Mouse (Mus musculus) embryonic facial prominence, embryonic 11.5 days (tissue): ENCODE measurements around the gene Gm20422. TPM values are rescaled to one million over a fixed set of nuclear protein-coding genes. Genes with fewer than 3 reads are reported as not detected.
A peak's percentile ranks its signal among the peaks of the same experiment; 100 is the strongest.

Source experiments
- ATAC-seq: fragments of 200-750 bp; cut with Nextera tagmentation; replicated peaks from 2 replicates; pipeline ENCODE4 v1.8.0; 2017; ENCODE audit warnings: low read depth; ENCODE audit not compliant: insufficient number of reproducible peaks, low FRiP score, low TSS enrichment
- DNase-seq: peaks from one replicate; pipeline ENCODE4 v3.0.0-alpha.2; 2015; ENCODE audit warnings: low spot score
- H3K27ac ChIP-seq: fragments of 300-500 bp; sonication (generic); replicated peaks from 2 replicates; pipeline ENCODE4 v1.5.1; 2014; ENCODE audit warnings: mild to moderate bottlenecking, low read depth, low read length, control low read depth
- H3K27me3 ChIP-seq: fragments of 300-500 bp; sonication (generic); 2 replicates; pipeline ENCODE4 v1.6.1; 2014; ENCODE audit warnings: mild to moderate bottlenecking, low read length, moderate library complexity, mixed read lengths; ENCODE audit not compliant: control insufficient read depth, insufficient read depth
- H3K36me3 ChIP-seq: fragments of 300-500 bp; sonication (generic); replicated peaks from 2 replicates; pipeline ENCODE4 v1.6.1; 2014; ENCODE audit warnings: low read depth, mild to moderate bottlenecking, low read length, moderate library complexity, mixed read lengths; ENCODE audit not compliant: control insufficient read depth, insufficient read depth
- H3K4me1 ChIP-seq: fragments of 300-500 bp; sonication (generic); 2 replicates; pipeline ENCODE4 v1.6.1; 2014; ENCODE audit warnings: low read length, mixed read lengths; ENCODE audit not compliant: control insufficient read depth, insufficient read depth
- H3K4me2 ChIP-seq: fragments of 300-500 bp; sonication (generic); 2 replicates; pipeline ENCODE4 v1.6.1; 2014; ENCODE audit warnings: low read depth, mild to moderate bottlenecking, control low read depth, low read length, moderate library complexity
- H3K4me3 ChIP-seq: fragments of 300-500 bp; sonication (generic); 2 replicates; pipeline ENCODE4 v1.5.1; 2014; ENCODE audit warnings: low read depth, low read length, control low read depth
- H3K9ac ChIP-seq: fragments of 300-500 bp; sonication (generic); replicated peaks from 2 replicates; pipeline ENCODE4 v1.6.1; 2014; ENCODE audit warnings: mild to moderate bottlenecking, control low read depth, low read length
- H3K9me3 ChIP-seq: fragments of 300-500 bp; sonication (generic); replicated peaks from 2 replicates; pipeline ENCODE4 v1.6.1; 2016; ENCODE audit warnings: mild to moderate bottlenecking, low read length, inconsistent platforms, mixed read lengths; ENCODE audit not compliant: control insufficient read depth
- WGBS: fragments of 180-500 bp; shearing (Covaris S2); extraction: QIAGEN DNeasy Blood & Tissue Kit; methylation state at CpG from one replicate; pipeline ENCODE4 v1.1.7; 2014; 5-methylcytosine and 5-hydroxymethylcytosine counted together
- polyA plus RNA-seq: library from polyadenylated mRNA; unstranded; fragments of >200 nt; fragmentation: Nextera tagmentation; extraction: Ambion mirVana; gene quantifications from 2 replicates; pipeline ENCODE4 v1.2.1, GENCODE M21; 2014

The Gm20422 gene
- polyA plus RNA-seq, 1 experiment from 2014 or later = not detected

DNA sequence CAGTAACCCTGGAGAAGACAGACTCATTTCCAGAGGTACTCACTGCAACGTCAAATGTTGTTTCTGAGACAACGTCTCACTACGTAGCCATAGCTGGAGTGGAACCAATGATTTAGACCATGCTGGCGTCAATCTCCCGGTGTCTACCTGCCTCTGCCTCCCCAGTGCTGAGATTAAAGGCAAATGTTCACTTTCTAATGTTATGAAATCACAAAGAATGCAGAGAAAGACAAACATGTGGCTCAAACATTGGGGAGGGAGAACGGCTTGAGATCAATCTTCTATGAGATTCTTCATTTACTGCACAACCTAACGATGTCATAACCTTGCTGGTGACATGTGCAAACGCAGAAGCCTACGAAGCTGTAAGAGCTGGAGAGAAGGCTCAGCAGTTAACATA, 3.5 kb downstream of the Gm20422 start:
- Histone ChIP-seq H3K27me3 (no peaks in the 10 kb centered on the region), H3K9me3 (no peaks in the 10 kb centered on the region), H3K4me3 (no peak overlapping the region), H3K4me1 (no peaks in the 10 kb centered on the region), H3K27ac (no peak overlapping the region), H3K36me3 (peaks cover 13% of the 10 kb centered on the region), H3K9ac (no peak overlapping the region; the same call in 1 of the 2 replicates), H3K4me2 (no peak overlapping the region)
- no peak for DNase-seq
- 95% methylated on average over 9 of the region's 9 CpGs for WGBS
- ATAC-seq = no peak

DNA sequence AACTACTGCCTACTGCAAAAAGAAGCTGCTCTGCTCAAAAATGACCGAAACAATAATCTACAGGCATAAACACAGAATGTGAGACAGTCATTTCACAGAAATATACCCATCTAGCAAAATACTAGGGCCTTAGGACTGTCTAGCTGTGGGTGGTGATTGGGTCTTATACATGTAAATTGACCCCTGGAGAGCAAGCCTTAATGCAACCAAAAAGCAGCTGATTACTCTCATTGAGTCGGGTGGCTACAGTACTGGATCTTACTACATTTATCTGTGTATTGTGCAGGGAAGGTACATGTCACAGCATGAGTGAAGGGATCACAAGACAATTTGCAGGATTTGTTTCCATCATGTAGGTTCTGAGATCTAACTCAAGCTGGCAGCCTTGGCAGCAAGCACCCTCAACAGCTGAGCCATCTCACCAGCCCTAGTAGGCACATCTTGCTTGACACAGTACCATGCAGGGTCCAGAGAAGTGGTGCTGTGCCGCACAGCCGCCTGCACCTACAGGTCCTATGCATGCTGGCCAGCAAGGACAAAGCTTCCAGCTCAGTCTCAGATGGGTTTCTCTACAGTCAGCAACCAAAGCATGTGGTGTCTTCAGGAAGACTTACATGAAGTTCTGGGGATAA, 12.8 kb downstream of the Gm20422 start:
- H3K27ac ChIP-seq = no peak overlapping the region
- H3K36me3 ChIP-seq = peaks cover 29% of the 10 kb centered on the region
- H3K9me3 ChIP-seq = no peaks in the 10 kb centered on the region
- ATAC-seq = no peak
- no peak overlapping the region for H3K4me2 ChIP-seq
- DNase-seq = no peak
- WGBS = 93% methylated on average over 4 of the region's 4 CpGs
- no peaks in the 10 kb centered on the region for H3K4me1 ChIP-seq
- H3K4me3 ChIP-seq = no peak overlapping the region
- no peak overlapping the region for H3K9ac ChIP-seq
- H3K27me3 ChIP-seq = no peaks in the 10 kb centered on the region

DNA sequence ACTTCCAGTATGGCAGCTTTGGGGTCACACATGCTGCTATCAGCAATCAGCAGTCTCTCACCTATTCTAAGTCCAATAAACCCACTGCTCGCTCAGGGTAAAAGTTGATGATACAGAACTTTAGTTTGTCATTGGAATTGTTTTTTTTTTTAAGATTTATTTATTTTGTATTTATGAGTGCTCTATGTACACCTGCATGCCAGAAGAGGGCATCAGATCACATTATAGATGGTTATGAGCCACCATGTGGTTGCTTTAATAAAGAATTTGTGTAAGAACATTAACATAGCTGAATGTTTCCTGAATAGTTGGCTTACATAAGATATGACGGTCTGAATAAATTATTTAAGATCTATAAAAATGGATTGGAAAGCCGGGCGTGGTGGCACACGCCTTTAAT, 16.4 kb downstream of the Gm20422 start:
- peaks cover 6% of the 10 kb centered on the region for H3K36me3 ChIP-seq
- no peak for ATAC-seq
- WGBS = 96% methylated on average over 5 of the region's 5 CpGs

GRCm38 (mm10) chr8:69752437-69752836, 22.2 kb downstream of the Gm20422 start:
- Histone ChIP-seq H3K9me3 (no peaks in the 10 kb centered on the region), H3K27ac (no peak overlapping the region), H3K4me3 (no peak overlapping the region), H3K27me3 (no peaks in the 10 kb centered on the region), H3K9ac (no peak overlapping the region), H3K4me2 (no peak overlapping the region), H3K36me3 (peaks cover 3% of the 10 kb centered on the region; the same call in 1 of the 2 replicates), H3K4me1 (no peaks in the 10 kb centered on the region; the same call in 1 of the 2 replicates)
- WGBS = 88% methylated on average over 2 of the region's 2 CpGs
- no peak for ATAC-seq
- DNase-seq = no peak

More for the DNA sequence above, 16.4 kb downstream of the Gm20422 start:
- no peak overlapping the region for H3K27ac ChIP-seq
- DNase-seq = no peak
- no peaks in the 10 kb centered on the region for H3K9me3 ChIP-seq
- no peak overlapping the region for H3K4me2 ChIP-seq
- H3K27me3 ChIP-seq = no peaks in the 10 kb centered on the region
- no peak overlapping the region for H3K4me3 ChIP-seq
- no peaks in the 10 kb centered on the region for H3K4me1 ChIP-seq
- H3K9ac ChIP-seq = no peak overlapping the region

DNA sequence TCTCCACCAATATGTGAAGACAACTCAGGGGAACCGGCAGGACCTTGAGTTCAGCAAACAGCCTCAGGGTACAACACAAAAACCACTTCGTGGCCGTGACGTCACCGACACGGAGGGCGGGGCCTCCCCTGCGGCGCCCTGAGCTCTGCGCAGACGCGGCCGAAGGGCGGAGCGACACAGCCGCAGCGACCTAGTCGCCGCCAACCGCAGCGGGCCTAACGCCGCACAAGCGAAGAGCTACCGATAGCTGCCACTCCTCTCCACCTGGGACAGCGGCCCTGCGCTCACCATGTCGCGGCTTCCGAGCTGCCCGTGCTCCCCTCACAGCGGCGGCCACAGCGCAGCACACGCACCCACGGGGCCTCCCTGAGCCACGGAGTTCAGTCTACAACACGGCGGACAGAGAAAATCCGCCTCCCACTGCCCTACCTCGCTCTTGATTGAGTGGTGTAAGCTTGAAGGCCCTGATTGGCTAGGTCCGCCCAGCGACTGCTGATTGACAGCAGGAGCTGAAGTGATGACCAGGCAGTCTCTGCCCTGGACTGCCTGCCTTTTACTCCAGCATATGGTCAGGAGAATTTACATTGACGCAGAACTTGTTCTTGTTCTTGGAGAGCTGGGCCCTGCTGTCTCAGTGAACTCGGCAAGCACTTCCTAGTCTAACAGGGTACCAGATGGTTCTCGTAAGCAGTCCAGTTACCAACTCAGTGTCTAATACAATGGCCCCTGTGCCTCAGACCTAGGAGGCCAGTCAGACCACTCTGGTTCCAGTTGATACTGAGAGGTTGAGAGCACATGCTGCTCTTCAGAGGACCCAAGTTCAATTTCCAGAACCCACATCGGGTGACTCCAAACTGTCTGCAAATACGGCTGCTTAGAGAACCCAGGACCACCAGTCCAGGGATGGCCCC, 24.9 kb downstream of the Gm20422 start, which contains the start of gene Zfp963:
Gene Zfp963 (minus strand): TSS at position 427 of the 911 bp plus-strand sequence.
- H3K4me2 ChIP-seq = peak within 1 kb of the TSS; percentile 32
- WGBS = 4% methylated on average over 48 of the region's 48 CpGs
- H3K27ac ChIP-seq = peak within 1 kb of the TSS; percentile 82
- peak; percentile 95 for DNase-seq
- no peaks in the 10 kb centered on the region for H3K36me3 ChIP-seq
- H3K9me3 ChIP-seq = no peaks in the 10 kb centered on the region
- peak within 1 kb of the TSS; percentile 50 for H3K4me3 ChIP-seq
- H3K27me3 ChIP-seq = no peaks in the 10 kb centered on the region
- peak; percentile 98 for ATAC-seq
- peak within 1 kb of the TSS; percentile 75 for H3K9ac ChIP-seq
- no peaks in the 10 kb centered on the region; the same call in 1 of the 2 replicates for H3K4me1 ChIP-seq

DNA sequence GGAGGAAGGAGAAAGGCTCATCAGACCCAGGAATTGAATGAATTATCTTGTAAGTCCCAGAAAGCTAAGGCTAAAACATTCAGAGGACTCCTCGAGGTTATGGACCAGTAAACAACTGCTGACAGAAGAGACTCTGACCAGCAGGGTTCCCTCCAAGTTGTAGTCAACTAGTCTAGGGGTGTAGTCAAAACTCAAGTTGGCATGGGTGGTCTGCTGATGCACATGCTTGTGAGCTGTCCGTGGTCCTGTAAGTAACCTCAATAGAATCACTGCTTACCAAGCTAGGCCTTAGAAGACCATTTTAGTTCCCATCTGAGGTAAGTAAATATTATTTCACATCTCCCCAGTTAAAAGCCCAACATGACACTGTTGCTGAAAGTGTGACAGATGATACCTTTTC, 33.5 kb downstream of the Gm20422 start:
- WGBS = 82% methylated on average over 2 of the region's 2 CpGs
- H3K9me3 ChIP-seq = no peaks in the 10 kb centered on the region
- no peaks in the 10 kb centered on the region for H3K27me3 ChIP-seq
- no peak overlapping the region for H3K27ac ChIP-seq
- DNase-seq (peak; percentile 20), ATAC-seq (no peak)
- H3K36me3 ChIP-seq = no peaks in the 10 kb centered on the region
- H3K4me2 ChIP-seq = no peak overlapping the region
- H3K4me1 ChIP-seq = no peaks in the 10 kb centered on the region
- H3K9ac ChIP-seq = no peak overlapping the region
- no peak overlapping the region for H3K4me3 ChIP-seq

DNA sequence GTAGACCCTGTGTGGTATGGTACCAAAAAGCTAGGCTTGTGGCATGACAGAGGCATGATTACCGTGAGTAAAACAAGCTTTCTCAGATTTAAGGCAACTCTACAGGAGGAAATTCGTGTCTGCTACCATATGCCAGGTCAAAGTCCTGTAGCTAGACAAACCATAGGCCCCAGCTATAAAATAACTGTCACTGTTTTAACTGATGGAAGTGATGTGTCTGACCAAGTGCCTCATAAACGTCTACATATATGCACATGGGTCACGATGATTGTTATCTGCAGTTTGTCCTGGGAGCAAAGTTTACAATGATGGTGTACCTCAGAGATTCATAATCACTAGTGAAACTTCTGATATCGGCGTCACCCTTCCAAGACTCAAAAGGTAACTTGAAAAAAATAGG, 33.9 kb downstream of the Gm20422 start:
- H3K4me3 ChIP-seq = no peak overlapping the region
- no peaks in the 10 kb centered on the region for H3K27me3 ChIP-seq
- H3K4me2 ChIP-seq = no peak overlapping the region
- WGBS = 83% methylated on average over 6 of the region's 6 CpGs
- H3K4me1 ChIP-seq = no peaks in the 10 kb centered on the region
- DNase-seq (no peak), ATAC-seq (no peak)
- H3K36me3 ChIP-seq = no peaks in the 10 kb centered on the region
- H3K9me3 ChIP-seq = no peaks in the 10 kb centered on the region
- H3K9ac ChIP-seq = no peak overlapping the region
- no peak overlapping the region for H3K27ac ChIP-seq

DNA sequence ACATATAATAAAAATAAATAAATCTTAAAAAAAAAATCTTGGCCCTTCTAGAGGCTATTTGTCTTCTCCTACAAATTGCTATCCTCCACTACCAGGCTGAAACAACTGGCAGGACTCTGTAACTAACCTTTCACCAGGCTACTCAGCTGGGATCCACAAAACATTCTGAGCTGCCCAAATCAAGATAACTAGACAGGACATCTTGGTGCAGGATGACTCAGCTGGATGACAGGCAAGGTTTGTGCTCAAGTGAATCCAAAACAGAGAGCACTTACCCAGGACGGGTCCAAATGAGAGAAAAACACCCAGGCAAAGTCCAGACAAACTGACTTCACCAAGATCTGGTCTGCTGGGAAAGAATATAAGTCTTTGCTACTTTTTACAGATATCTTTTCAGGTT, 39.2 kb downstream of the Gm20422 start:
- ATAC-seq = no peak
- Histone ChIP-seq H3K4me3 (no peak overlapping the region), H3K27ac (no peak overlapping the region), H3K4me1 (no peaks in the 10 kb centered on the region), H3K36me3 (no peaks in the 10 kb centered on the region), H3K27me3 (no peaks in the 10 kb centered on the region), H3K4me2 (no peak overlapping the region), H3K9me3 (no peaks in the 10 kb centered on the region), H3K9ac (no peak overlapping the region)
- WGBS = 76% methylated on average over 1 of the region's 1 CpGs
- DNase-seq = no peak
